Mouse (Mus musculus) MEL (cell line): ENCODE measurements around the gene Fam171a2. TPM values are rescaled to one million over a fixed set of nuclear protein-coding genes. Genes with fewer than 3 reads are reported as not detected.

Experiments
- DNase-seq: peaks from one replicate; pipeline ENCODE4 v3.0.0; 2011; ENCODE audit warnings: low read depth, low spot score
- H3K27ac ChIP-seq: 2 replicates; pipeline ENCODE4 v1.5.1; 2012; ENCODE audit warnings: low read depth, mild to moderate bottlenecking, control low read depth, low read length, moderate library complexity; ENCODE audit not compliant: control insufficient read depth
- H3K27me3 ChIP-seq, 2 experiments: fragments of 150-350 bp in 1 of 2; sonication (generic) in 1 of 2; 2 replicates each; pipeline ENCODE4 v1.6.1; 2012; ENCODE audit warnings: low read length in 2 of 2, mild to moderate bottlenecking in 2 of 2, improper control_type of control experiment in 1 of 2, moderate library complexity in 1 of 2; ENCODE audit not compliant: insufficient read depth in 2 of 2, control insufficient read depth in 1 of 2
- H3K36me3 ChIP-seq, 2 experiments: 2 replicates each; pipeline ENCODE4 v1.6.1; 2012 to 2014; ENCODE audit warnings: low read length in 2 of 2, improper control_type of control experiment in 1 of 2, inconsistent platforms in 1 of 2, mild to moderate bottlenecking in 1 of 2; ENCODE audit not compliant: insufficient read depth in 2 of 2, control insufficient read depth in 1 of 2
- H3K4me1 ChIP-seq, 2 experiments: fragments of 150-350 bp in 1 of 2; sonication (generic) in 1 of 2; 2 replicates each; pipeline ENCODE4 v1.6.1; 2012; ENCODE audit warnings: low read length in 2 of 2, improper control_type of control experiment in 1 of 2, mild to moderate bottlenecking in 1 of 2; ENCODE audit not compliant: insufficient read depth in 2 of 2, control insufficient read depth in 1 of 2
- H3K4me3 ChIP-seq, 2 experiments: fragments of 150-350 bp in 1 of 2; sonication (generic) in 1 of 2; 2 replicates each; pipeline ENCODE4 v1.5.1; 2012; ENCODE audit warnings: low read depth in 2 of 2, low read length in 2 of 2, mild to moderate bottlenecking in 2 of 2, moderate library complexity in 2 of 2, control low read depth in 1 of 2, improper control_type of control experiment in 1 of 2; ENCODE audit not compliant: control insufficient read depth in 1 of 2, insufficient read depth in 1 of 2
- H3K79me2 ChIP-seq: 2 replicates; pipeline ENCODE4 v1.6.1; 2012; ENCODE audit warnings: mild to moderate bottlenecking, low read length, moderate library complexity; ENCODE audit not compliant: control insufficient read depth, poor library complexity, insufficient read depth
- H3K9ac ChIP-seq: 2 replicates; pipeline ENCODE4 v1.6.1; 2012; ENCODE audit warnings: low read depth, mild to moderate bottlenecking, control low read depth, low read length, moderate library complexity; ENCODE audit not compliant: control insufficient read depth, poor library complexity, severe bottlenecking
- H3K9me3 ChIP-seq: fragments of 150-350 bp; sonication (generic); replicated peaks from 2 replicates; pipeline ENCODE4 v1.6.1; 2012; ENCODE audit warnings: mild to moderate bottlenecking, low read length, improper control_type of control experiment, moderate library complexity; ENCODE audit not compliant: insufficient read depth
- CHD2 ChIP-seq: IDR thresholded peaks from 2 replicates; pipeline ENCODE4 v1.6.1; 2011; ENCODE audit warnings: low read length, improper control_type of control experiment
- ELF1 ChIP-seq: IDR thresholded peaks from 2 replicates; pipeline ENCODE4 v1.6.1; 2014; ENCODE audit warnings: low read depth, mild to moderate bottlenecking, inconsistent platforms, low read length, improper control_type of control experiment, moderate library complexity
- ETS1 ChIP-seq: IDR thresholded peaks from 2 replicates; pipeline ENCODE4 v1.6.1; 2012; ENCODE audit warnings: low read depth, mild to moderate bottlenecking, inconsistent platforms, low read length, improper control_type of control experiment, moderate library complexity
- GATA1 ChIP-seq: IDR thresholded peaks from 2 replicates; pipeline ENCODE4 v1.6.1; 2011; ENCODE audit warnings: low read depth, low read length, improper control_type of control experiment
- HCFC1 ChIP-seq: IDR thresholded peaks from 2 replicates; pipeline ENCODE4 v1.6.1; 2012; ENCODE audit warnings: low read depth, mild to moderate bottlenecking, inconsistent platforms, low read length, improper control_type of control experiment, moderate library complexity
- KAT2A ChIP-seq: conservative IDR thresholded peaks from 2 replicates; pipeline ENCODE4 v1.6.1; 2012; ENCODE audit warnings: low read depth, low read length, improper control_type of control experiment, inconsistent platforms
- MAFK ChIP-seq: IDR thresholded peaks from 2 replicates; pipeline ENCODE4 v1.6.1; 2011; ENCODE audit warnings: low read depth, mild to moderate bottlenecking, low read length, improper control_type of control experiment, borderline replicate concordance
- MAZ ChIP-seq: IDR thresholded peaks from 2 replicates; pipeline ENCODE4 v1.6.1; 2012; ENCODE audit warnings: low read depth, mild to moderate bottlenecking, inconsistent platforms, low read length, improper control_type of control experiment
- MEF2A ChIP-seq: IDR thresholded peaks from 2 replicates; pipeline ENCODE4 v1.6.1; 2014; ENCODE audit warnings: low read depth, mild to moderate bottlenecking, inconsistent platforms, low read length, improper control_type of control experiment; ENCODE audit not compliant: poor library complexity, insufficient replicate concordance, severe bottlenecking; ENCODE audit errors: extremely low read depth
- MXI1 ChIP-seq: IDR thresholded peaks from 2 replicates; pipeline ENCODE4 v1.6.1; 2011; ENCODE audit warnings: mild to moderate bottlenecking, low read depth, low read length, improper control_type of control experiment
- MYC ChIP-seq: IDR thresholded peaks from 2 replicates; pipeline ENCODE4 v1.6.1; 2011; ENCODE audit warnings: low read depth, mild to moderate bottlenecking, low read length, improper control_type of control experiment, moderate library complexity
- NRF1 ChIP-seq: IDR thresholded peaks from 2 replicates; pipeline ENCODE4 v1.6.1; 2014; ENCODE audit warnings: low read depth, mild to moderate bottlenecking, inconsistent platforms, low read length, improper control_type of control experiment, moderate library complexity; ENCODE audit not compliant: poor library complexity, insufficient read depth, severe bottlenecking
- POLR2AphosphoS2 ChIP-seq: IDR thresholded peaks from 2 replicates; pipeline ENCODE4 v1.6.1; 2011; ENCODE audit warnings: low read length, improper control_type of control experiment
- POLR2AphosphoS5 ChIP-seq: IDR thresholded peaks from 2 replicates; pipeline ENCODE4 v1.6.1; 2012; ENCODE audit warnings: low read depth, borderline replicate concordance, mild to moderate bottlenecking, inconsistent platforms, low read length, moderate library complexity, mixed read lengths
- RAD21 ChIP-seq: IDR thresholded peaks from 2 replicates; pipeline ENCODE4 v1.6.1; 2011; ENCODE audit warnings: mild to moderate bottlenecking, low read depth, low read length, improper control_type of control experiment
- RCOR1 ChIP-seq: IDR thresholded peaks from 2 replicates; pipeline ENCODE4 v1.6.1; 2012; ENCODE audit warnings: low read depth, mild to moderate bottlenecking, inconsistent platforms, low read length, improper control_type of control experiment
- SIN3A ChIP-seq: IDR thresholded peaks from 2 replicates; pipeline ENCODE4 v1.6.1; 2012; ENCODE audit warnings: low read length, improper control_type of control experiment, inconsistent platforms
- TAL1 ChIP-seq: IDR thresholded peaks from 2 replicates; pipeline ENCODE4 v1.6.1; 2012; ENCODE audit warnings: mild to moderate bottlenecking, inconsistent platforms, low read length, moderate library complexity, mixed read lengths
- TBP ChIP-seq: IDR thresholded peaks from 2 replicates; pipeline ENCODE4 v1.8.0; 2011; ENCODE audit warnings: low read depth, low read length, improper control_type of control experiment
- UBTF ChIP-seq: IDR thresholded peaks from 2 replicates; pipeline ENCODE4 v1.6.1; 2012; ENCODE audit warnings: low read depth, mild to moderate bottlenecking, inconsistent platforms, low read length, improper control_type of control experiment, moderate library complexity, borderline replicate concordance; ENCODE audit not compliant: insufficient read depth
- USF2 ChIP-seq, 2 experiments: IDR thresholded peaks; 2 replicates each; pipeline ENCODE4 v1.6.1; 2011 to 2012; ENCODE audit warnings: improper control_type of control experiment in 2 of 2, low read length in 2 of 2, borderline replicate concordance in 1 of 2, inconsistent platforms in 1 of 2, low read depth in 1 of 2, mild to moderate bottlenecking in 1 of 2; ENCODE audit not compliant: insufficient read depth in 1 of 2
- ZC3H11A ChIP-seq: IDR thresholded peaks from 2 replicates; pipeline ENCODE4 v1.6.1; 2012; ENCODE audit warnings: low read depth, mild to moderate bottlenecking, inconsistent platforms, low read length, improper control_type of control experiment
- ZMIZ1 ChIP-seq: IDR thresholded peaks from 2 replicates; pipeline ENCODE4 v1.6.1; 2012; ENCODE audit warnings: low read depth, mild to moderate bottlenecking, inconsistent platforms, low read length, improper control_type of control experiment, moderate library complexity
- ZNF384 ChIP-seq: IDR thresholded peaks from 2 replicates; pipeline ENCODE4 v1.6.1; 2012; ENCODE audit warnings: low read depth, mild to moderate bottlenecking, inconsistent platforms, low read length, improper control_type of control experiment
- polyA plus RNA-seq, 2 experiments: library from polyadenylated mRNA; stranded (reverse) in 1 of 2; unstranded in 1 of 2; fragments of >175 nt in 1 of 2; fragments of >200 nt in 1 of 2; gene quantifications; 2 replicates each; pipeline versions ENCODE4 v1.2.1 to v1.2.4; 2012; ENCODE audit warnings: low replicate concordance in 2 of 2, low read depth in 1 of 2; ENCODE audit not compliant: insufficient read length in 2 of 2, insufficient read depth in 1 of 2, missing spikeins in 1 of 2
- total RNA-seq: library from RNA; depleted of rRNA; stranded (reverse); fragments of 300-350 nt; gene quantifications from 2 replicates; pipeline ENCODE4 v1.2.3, GENCODE M21; 2012

The Fam171a2 gene
- total and polyA plus RNA-seq, 3 experiments, result 2.0 to 8.8 TPM; not detected in 1

DNA sequence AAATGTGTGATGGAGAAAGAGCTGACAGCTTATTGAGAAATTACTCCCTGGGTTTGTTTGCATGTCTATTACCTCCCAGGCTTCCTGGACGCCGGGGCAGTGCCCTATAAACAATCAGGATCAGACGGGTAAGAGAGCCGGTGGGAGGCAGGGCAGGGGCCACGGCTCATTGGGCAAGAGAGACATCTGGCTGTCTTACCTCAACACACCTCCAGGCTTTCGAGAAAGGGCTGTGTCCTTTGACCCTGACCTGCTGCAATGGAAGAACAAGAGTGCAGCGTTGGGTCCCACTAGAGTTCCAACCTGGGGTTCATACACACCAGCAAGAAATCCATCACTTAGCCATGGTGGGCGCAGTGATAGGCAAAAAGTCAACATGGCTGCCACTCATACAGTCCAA is 25.9 kb downstream of the Fam171a2 start (continued):
- TF ChIP-seq MAFK, result no peak

DNA sequence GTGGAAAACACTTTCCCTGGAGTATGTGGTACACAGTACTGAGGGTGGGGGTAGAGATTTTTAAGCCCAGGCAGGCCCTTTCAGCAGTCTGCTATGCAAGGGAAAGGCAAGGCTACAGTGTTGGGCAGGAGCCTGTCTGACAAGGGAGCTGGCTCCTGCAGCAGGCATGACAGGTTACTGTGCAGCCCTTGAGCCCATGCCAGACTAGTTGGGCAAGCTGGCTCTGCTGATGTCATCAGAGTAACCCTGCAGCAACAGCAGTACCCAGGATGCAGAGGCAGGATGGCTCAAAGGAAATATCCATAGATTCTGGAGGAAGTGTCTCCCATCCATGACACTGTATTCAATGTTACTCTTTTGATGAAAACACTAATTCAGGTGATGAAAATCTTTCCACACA is 28.6 kb downstream of the Fam171a2 start:
- TF ChIP-seq CHD2, result no peak
- no peak for TF ChIP-seq RAD21
- no peak for TF ChIP-seq SIN3A
- TF ChIP-seq ZC3H11A, result no peak
- TF ChIP-seq NRF1, result no peak
- TF ChIP-seq RCOR1, result no peak
- TF ChIP-seq GATA1, result no peak
- no peak for TF ChIP-seq UBTF
- TF ChIP-seq POLR2AphosphoS5, result no peak
- no peak for TF ChIP-seq ZNF384
- no peak for TF ChIP-seq MAFK
- TF ChIP-seq ZMIZ1, result no peak
- Histone ChIP-seq H3K36me3 (no peaks in the 10 kb centered on the region), H3K27me3 (peaks cover 22 to 50% of the 10 kb centered on the region in 2 experiments)

DNA sequence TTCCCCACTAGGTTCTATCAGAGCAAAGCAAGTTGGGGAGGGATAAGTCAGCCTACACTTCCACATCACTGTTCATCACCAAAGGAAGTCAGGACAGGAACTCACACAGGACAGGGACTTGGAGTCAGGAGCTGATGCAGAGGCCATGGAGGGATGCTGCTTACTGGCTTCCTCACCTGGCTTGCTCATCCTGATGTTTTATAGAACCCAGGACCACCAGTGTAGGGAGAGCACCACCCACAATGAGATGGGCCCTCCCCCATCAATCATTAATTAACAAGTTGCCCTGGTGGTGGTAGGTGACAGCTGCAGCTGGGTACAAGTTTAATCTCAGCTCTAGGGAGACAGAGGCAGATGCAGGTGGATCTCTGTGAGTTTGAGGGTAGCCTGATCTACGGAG is 30.3 kb downstream of the Fam171a2 start:
- H3K27me3 ChIP-seq, result peaks cover 22 to 47% of the 10 kb centered on the region in 2 experiments
- H3K9ac ChIP-seq, result no peak overlapping the region
- no peaks in the 10 kb centered on the region for H3K4me1 ChIP-seq
- no peak overlapping the region for H3K27ac ChIP-seq
- TF ChIP-seq RCOR1 (no peak), ELF1 (no peak), TBP (no peak), ETS1 (no peak), CHD2 (no peak), USF2 (IDR thresholded peaks at IDR 0.05; ENCODE audit: borderline replicate concordance in 1 of 2, insufficient read depth in 1 of 2, low read depth in 1 of 2, low read length in 2 of 2) (no peak), RAD21 (no peak), KAT2A (no peak), POLR2AphosphoS5 (no peak), HCFC1 (no peak), MXI1 (no peak), ZC3H11A (no peak), UBTF (no peak), NRF1 (no peak), MEF2A (no peak), MAZ (no peak), TAL1 (no peak), MYC (no peak), POLR2AphosphoS2 (no peak)
- no peaks in the 10 kb centered on the region for H3K36me3 ChIP-seq
- H3K79me2 ChIP-seq, result no peaks in the 10 kb centered on the region
- no peaks in the 10 kb centered on the region for H3K9me3 ChIP-seq
- no peak overlapping the region for H3K4me3 ChIP-seq
- no peak for DNase-seq

More for the DNA sequence above, 28.6 kb downstream of the Fam171a2 start:
- no peaks in the 10 kb centered on the region for H3K4me1 ChIP-seq
- no peaks in the 10 kb centered on the region for H3K9me3 ChIP-seq
- H3K9ac ChIP-seq, result no peak overlapping the region
- no peak overlapping the region for H3K4me3 ChIP-seq
- no peaks in the 10 kb centered on the region for H3K79me2 ChIP-seq
- H3K27ac ChIP-seq, result no peak overlapping the region
- no peak for DNase-seq
